Mouse (Mus musculus) midbrain, embryonic 14.5 days (tissue): Measurements from ENCODE around the gene Mpst. TPM values are rescaled to one million over a fixed set of nuclear protein-coding genes. Genes with fewer than 3 reads are reported as not detected.

Experiments used
- ATAC-seq: fragments of 200-750 bp; cut with Nextera tagmentation; 2 replicates; pipeline ENCODE4 v1.8.0; 2017; ENCODE audit warnings: moderate number of reproducible peaks, moderate library complexity; ENCODE audit not compliant: low FRiP score, low TSS enrichment
- DNase-seq: peaks from one replicate; pipeline ENCODE4 v3.0.0-alpha.2; 2015
- H3K27ac ChIP-seq: fragments of 300-500 bp; sonication (generic); replicated peaks from 2 replicates; pipeline ENCODE4 v1.5.1; 2014; ENCODE audit warnings: mild to moderate bottlenecking, low read depth, low read length, moderate library complexity
- H3K27me3 ChIP-seq: fragments of 300-500 bp; sonication (generic); 2 replicates; pipeline ENCODE4 v1.6.1; 2014; ENCODE audit warnings: low read length, control low read depth, mixed read lengths; ENCODE audit not compliant: control insufficient read depth, insufficient read depth
- H3K36me3 ChIP-seq: fragments of 300-500 bp; sonication (generic); 2 replicates; pipeline ENCODE4 v1.6.1; 2014; ENCODE audit warnings: low read length, control low read depth; ENCODE audit not compliant: control insufficient read depth, insufficient read depth
- H3K4me1 ChIP-seq: fragments of 300-500 bp; sonication (generic); 2 replicates; pipeline ENCODE4 v1.6.1; 2014; ENCODE audit warnings: mild to moderate bottlenecking, antibody characterized with exemption, low read length, control low read depth; ENCODE audit not compliant: control insufficient read depth, insufficient read depth
- H3K4me2 ChIP-seq: fragments of 300-500 bp; sonication (generic); 2 replicates; pipeline ENCODE4 v1.6.1; 2014; ENCODE audit warnings: mild to moderate bottlenecking, low read length, moderate library complexity
- H3K4me3 ChIP-seq: fragments of 300-500 bp; sonication (generic); replicated peaks from 2 replicates; pipeline ENCODE4 v1.5.1; 2014; ENCODE audit warnings: low read depth, low read length
- H3K9ac ChIP-seq: fragments of 300-500 bp; sonication (generic); replicated peaks from 2 replicates; pipeline ENCODE4 v1.6.1; 2014; ENCODE audit warnings: mild to moderate bottlenecking, low read length, moderate library complexity
- H3K9me3 ChIP-seq: fragments of 300-500 bp; sonication (generic); 2 replicates; pipeline ENCODE4 v1.6.1; 2016; ENCODE audit warnings: low read length, control low read depth, mixed read lengths; ENCODE audit not compliant: control insufficient read depth
- WGBS: fragments of 180-500 bp; shearing (Covaris S2); extraction: QIAGEN DNeasy Blood & Tissue Kit; methylation state at CpG from one replicate; pipeline ENCODE4 v1.1.7; 2014; 5-methylcytosine and 5-hydroxymethylcytosine counted together
- polyA plus RNA-seq: library from polyadenylated mRNA; unstranded; fragments of >200 nt; fragmentation: Nextera tagmentation; extraction: Ambion mirVana; gene quantifications from 2 replicates; pipeline ENCODE4 v1.2.1, GENCODE M21; 2014

Gene Mpst
- polyA plus RNA-seq, 1 experiment from 2014 or later, result 4.7 TPM

DNA sequence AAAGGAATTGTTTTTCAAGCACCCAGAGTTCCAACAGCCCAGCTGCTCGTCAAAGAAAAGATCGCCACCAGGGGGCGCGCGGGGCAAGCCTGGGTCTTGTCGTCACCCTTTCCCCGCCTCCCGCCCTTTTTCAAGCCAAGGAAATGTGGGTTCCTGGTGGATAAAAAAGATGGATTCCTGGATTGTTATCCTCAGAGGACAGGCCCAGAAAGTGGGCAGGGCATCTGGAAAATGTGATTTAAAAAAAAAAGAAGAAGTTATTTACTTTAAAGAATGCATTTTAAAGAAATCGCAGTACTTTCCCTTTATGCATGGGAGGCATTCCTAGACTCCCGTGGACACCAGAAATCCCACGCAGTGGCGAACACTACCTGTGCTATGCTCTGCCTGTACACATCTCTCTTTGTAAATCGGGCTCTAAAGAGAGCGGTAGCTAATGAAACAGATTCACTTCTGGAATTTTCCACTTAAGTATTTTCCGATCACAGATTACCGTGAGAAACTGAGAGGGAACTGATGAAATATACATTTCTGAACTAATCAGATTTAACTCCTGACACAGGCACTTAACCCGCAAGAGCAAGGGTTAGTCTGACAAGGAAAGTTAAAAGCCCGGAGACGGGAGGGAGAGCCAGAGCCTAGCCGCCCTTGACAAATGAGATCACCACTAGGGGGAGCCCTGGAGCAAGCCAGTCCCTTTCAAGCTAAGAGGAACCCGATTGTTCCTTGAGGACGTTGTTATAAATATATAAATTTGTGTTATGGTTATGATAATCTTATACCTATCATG, 41.7 kb downstream of the Mpst start:
- H3K9ac ChIP-seq, result peak overlapping the region; percentile 36; the same call in 1 of the 2 replicates
- no peaks in the 10 kb centered on the region for H3K36me3 ChIP-seq
- no peaks in the 10 kb centered on the region for H3K9me3 ChIP-seq
- H3K27me3 ChIP-seq, result no peaks in the 10 kb centered on the region
- H3K4me2 ChIP-seq, result peak overlapping the region; percentile 61
- H3K27ac ChIP-seq, result 0 out of 2 replicates have a peak overlapping the region, but pooled peaks have one; percentile 15
- peak; percentile 96 for DNase-seq
- 1% methylated on average over 22 of the region's 22 CpGs for WGBS
- peak; percentile 41; the same call in 1 of the 2 replicates for ATAC-seq
- H3K4me1 ChIP-seq, result peaks cover 9% of the 10 kb centered on the region; the same call in 1 of the 2 replicates
- peak overlapping the region; percentile 20 for H3K4me3 ChIP-seq

DNA sequence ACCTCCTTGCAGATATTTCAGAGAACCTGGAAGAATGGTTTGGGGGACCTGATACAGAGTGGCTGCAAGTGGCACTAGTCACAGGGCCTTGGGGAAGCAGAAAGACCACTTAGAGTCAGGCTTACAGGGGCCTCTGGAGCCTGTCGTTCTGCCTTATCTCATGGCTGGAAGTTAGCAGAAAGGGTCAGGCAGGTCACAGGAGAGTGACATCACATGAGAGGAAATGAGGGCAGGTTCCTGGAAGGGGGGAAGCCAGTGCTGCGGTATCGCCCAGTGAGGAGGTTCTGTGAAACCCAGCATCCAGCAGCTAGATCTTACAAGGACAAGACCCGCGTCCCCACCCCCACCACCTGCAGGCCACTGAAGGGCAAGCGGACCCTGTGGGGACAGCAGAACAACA, 42.9 kb downstream of the Mpst start:
- no peak for DNase-seq
- Histone ChIP-seq H3K36me3 (no peaks in the 10 kb centered on the region), H3K4me3 (no peak overlapping the region), H3K27me3 (no peaks in the 10 kb centered on the region), H3K4me2 (no peak overlapping the region), H3K9me3 (no peaks in the 10 kb centered on the region), H3K9ac (no peak overlapping the region), H3K4me1 (peaks cover 9% of the 10 kb centered on the region; the same call in 1 of the 2 replicates), H3K27ac (no peak overlapping the region)
- WGBS, result 74% methylated on average over 6 of the region's 6 CpGs
- ATAC-seq, result no peak

DNA sequence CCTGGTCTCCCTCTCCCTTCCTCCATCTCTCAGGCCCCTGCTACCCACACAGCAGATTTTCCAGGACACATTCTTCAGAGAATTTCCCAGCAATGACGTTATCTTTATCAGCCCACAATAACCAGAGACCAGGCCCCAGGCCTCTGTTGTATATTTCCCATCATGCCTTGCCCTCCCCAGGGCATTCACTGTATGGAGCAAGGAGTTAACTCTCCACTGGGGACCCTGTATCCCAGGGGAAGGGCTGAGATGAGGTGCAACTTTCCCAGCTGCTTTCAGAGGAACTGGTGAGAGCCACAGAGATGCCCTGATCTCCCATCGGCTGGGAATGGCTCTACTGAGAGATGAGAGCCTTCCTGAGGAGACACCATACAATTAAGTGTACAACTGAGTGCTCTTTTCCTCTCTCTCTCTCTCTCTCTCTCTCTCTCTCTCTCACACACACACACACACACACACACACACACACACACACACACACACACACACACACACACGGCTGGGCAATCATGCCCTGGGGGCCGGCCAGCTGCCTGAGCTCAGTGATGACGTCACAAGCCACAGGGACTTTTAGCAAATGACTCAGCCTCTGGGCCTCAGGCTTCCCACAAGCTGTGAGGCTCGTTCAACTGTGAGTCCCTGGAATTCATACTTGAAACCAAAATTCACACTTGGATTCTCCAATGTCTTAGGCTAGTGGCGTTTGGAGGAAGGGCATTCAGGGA, 43.6 kb downstream of the Mpst start:
- Histone ChIP-seq H3K27ac (no peak overlapping the region), H3K4me1 (peaks cover 9% of the 10 kb centered on the region; the same call in 1 of the 2 replicates), H3K27me3 (no peaks in the 10 kb centered on the region), H3K36me3 (no peaks in the 10 kb centered on the region), H3K9me3 (no peaks in the 10 kb centered on the region), H3K9ac (no peak overlapping the region), H3K4me3 (no peak overlapping the region), H3K4me2 (no peak overlapping the region)
- ATAC-seq (no peak), DNase-seq (peak; percentile 64)
- 41% methylated on average over 7 of the region's 7 CpGs for WGBS

DNA sequence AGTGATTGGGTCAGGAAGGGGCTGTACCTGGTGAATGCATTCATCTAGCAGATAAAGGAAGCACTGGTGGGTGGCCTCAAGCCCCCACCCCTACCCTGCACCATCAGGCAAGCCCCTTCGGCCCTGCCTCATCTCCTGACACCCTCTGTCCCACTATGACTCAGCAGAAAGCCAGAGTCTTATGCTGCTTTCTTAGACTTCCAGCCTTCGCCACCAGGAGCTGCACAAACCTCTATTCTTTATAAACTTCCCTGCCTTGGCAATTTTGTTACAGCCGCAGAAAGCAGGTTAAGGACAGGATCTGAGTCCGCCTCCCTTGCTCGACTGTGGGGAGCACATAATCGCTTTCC, 44.2 kb downstream of the Mpst start:
- Histone ChIP-seq H3K9ac (no peak overlapping the region), H3K27me3 (no peaks in the 10 kb centered on the region), H3K4me2 (no peak overlapping the region), H3K9me3 (no peaks in the 10 kb centered on the region), H3K36me3 (no peaks in the 10 kb centered on the region), H3K27ac (no peak overlapping the region), H3K4me3 (no peak overlapping the region), H3K4me1 (peaks cover 9% of the 10 kb centered on the region; the same call in 1 of the 2 replicates)
- 89% methylated on average over 6 of the region's 6 CpGs for WGBS
- no peak for ATAC-seq
- no peak for DNase-seq

GRCm38 (mm10) chr15:78451201-78451600, 45.0 kb downstream of the Mpst start:
- H3K4me2 ChIP-seq, result no peak overlapping the region
- no peaks in the 10 kb centered on the region for H3K36me3 ChIP-seq
- no peak overlapping the region for H3K4me3 ChIP-seq
- no peak overlapping the region for H3K27ac ChIP-seq
- 88% methylated on average over 2 of the region's 2 CpGs for WGBS
- ATAC-seq (no peak), DNase-seq (no peak)
- H3K9ac ChIP-seq, result no peak overlapping the region
- H3K9me3 ChIP-seq, result no peaks in the 10 kb centered on the region
- H3K4me1 ChIP-seq, result peaks cover 9% of the 10 kb centered on the region; the same call in 1 of the 2 replicates
- H3K27me3 ChIP-seq, result no peaks in the 10 kb centered on the region

- H3K9ac ChIP-seq, result no peak overlapping the region
- 89% methylated on average over 3 of the region's 3 CpGs for WGBS
- no peaks in the 10 kb centered on the region for H3K9me3 ChIP-seq
- no peaks in the 10 kb centered on the region for H3K36me3 ChIP-seq
- peaks cover 8% of the 10 kb centered on the region; the same call in 1 of the 2 replicates for H3K4me1 ChIP-seq
- H3K4me3 ChIP-seq, result no peak overlapping the region
- ATAC-seq (no peak), DNase-seq (no peak)
- no peaks in the 10 kb centered on the region for H3K27me3 ChIP-seq
- H3K4me2 ChIP-seq, result no peak overlapping the region
- H3K27ac ChIP-seq, result no peak overlapping the region
Measured at GRCm38 (mm10) chr15:78452929-78453328, 46.7 kb downstream of the Mpst start.

DNA sequence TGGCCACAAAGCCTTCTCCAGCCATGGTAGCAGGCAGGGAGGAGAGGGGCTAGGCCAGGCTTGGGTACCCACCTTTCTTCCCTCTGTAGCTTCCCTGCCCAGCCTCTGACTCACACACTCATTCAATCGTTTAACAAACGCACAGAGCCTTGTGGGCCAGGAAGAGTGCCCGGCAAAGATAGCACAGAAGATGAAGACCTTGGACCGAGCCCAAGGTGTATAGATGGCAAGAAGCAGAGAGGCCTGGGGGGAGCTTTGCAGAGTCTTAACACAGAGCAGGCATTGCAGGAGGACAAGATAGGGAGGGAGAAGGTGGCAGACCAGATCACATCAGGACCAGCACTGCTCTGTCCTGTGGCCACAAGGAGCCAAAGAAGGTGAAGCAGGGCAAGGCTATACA, 49.0 kb downstream of the Mpst start:
- Histone ChIP-seq H3K4me3 (no peak overlapping the region), H3K27me3 (no peaks in the 10 kb centered on the region), H3K9ac (no peak overlapping the region), H3K27ac (no peak overlapping the region), H3K4me1 (no peaks in the 10 kb centered on the region), H3K36me3 (no peaks in the 10 kb centered on the region), H3K9me3 (no peaks in the 10 kb centered on the region), H3K4me2 (no peak overlapping the region)
- 75% methylated on average over 4 of the region's 4 CpGs for WGBS
- DNase-seq (no peak), ATAC-seq (no peak)

- ATAC-seq (no peak), DNase-seq (no peak)
- H3K36me3 ChIP-seq, result no peaks in the 10 kb centered on the region
- H3K4me3 ChIP-seq, result no peak overlapping the region
- H3K27me3 ChIP-seq, result no peaks in the 10 kb centered on the region
- H3K4me1 ChIP-seq, result no peaks in the 10 kb centered on the region
- H3K9me3 ChIP-seq, result no peaks in the 10 kb centered on the region
- H3K4me2 ChIP-seq, result no peak overlapping the region
- H3K9ac ChIP-seq, result no peak overlapping the region
- H3K27ac ChIP-seq, result no peak overlapping the region
- 56% methylated on average over 7 of the region's 7 CpGs for WGBS
Measured at GRCm38 (mm10) chr15:78456051-78456450, 49.8 kb downstream of the Mpst start.
